Comparison of ENCODE assay signal across 8 mouse cellular contexts in the genomic region with DNA sequence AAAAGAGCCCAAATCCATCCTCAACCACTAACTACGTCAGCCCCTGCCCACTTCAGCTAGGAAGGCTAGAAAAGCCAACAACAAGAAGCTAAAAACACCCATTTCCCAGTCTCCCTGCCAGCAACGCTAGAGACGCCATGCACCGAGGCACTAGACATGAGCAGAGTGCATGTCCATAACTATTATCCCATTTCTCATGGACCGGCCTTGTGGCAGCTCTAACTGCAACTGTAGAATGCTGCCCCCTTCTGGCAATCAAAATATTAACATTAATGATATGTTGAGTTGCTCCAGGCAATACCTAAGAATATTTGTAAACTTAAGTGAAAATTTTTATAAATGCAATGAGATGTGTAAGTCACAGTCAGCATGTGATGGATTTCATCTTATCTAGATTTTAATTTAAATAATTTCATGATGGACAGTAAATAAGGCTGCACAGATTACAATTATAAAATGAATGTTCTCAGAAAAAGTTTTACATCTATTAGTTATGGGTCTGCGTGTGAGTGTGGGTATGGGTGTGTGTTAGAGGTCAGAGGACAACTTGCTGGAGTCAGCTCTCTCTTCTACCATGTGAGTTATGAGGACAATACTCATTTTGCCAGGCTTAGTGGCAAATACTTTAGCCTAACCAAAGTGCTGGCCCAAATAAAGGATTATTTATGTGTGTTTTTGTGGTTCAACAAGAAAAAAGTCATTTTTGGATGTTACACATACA.
A peak's percentile ranks its signal among the peaks of the same experiment; 100 is the strongest.
DNase-seq lines count a peak whose midpoint lies in the region; ATAC-seq and TF ChIP-seq lines count a peak whose summit lies in the region.

No protein-coding gene starts in this region.

- no peaks in the 10 kb centered on the region for H3K9me3 ChIP-seq in midbrain, postnatal 0 days (ENCODE audit: low read length)

- H3K27ac ChIP-seq in thymus, adult 2 months (ENCODE audit: control insufficient read depth, insufficient read depth, low read length): no peak overlapping the region
- H3K27ac ChIP-seq in midbrain, postnatal 0 days (ENCODE audit: low read depth, low read length): no peak overlapping the region

- DNase-seq in frontal cortex, postnatal 10 days (ENCODE audit: low spot score in 2 of 2): no peak
- DNase-seq in thymus, adult 2 months: peak; percentile 11
- no peak for DNase-seq in thymus, adult 18-20 months
- DNase-seq in cerebellum, postnatal 10 days: peak; percentile 74 to 93
- peak; percentile 14 to 58 for DNase-seq in heart, postnatal 14 days
- DNase-seq in layer of hippocampus, postnatal 10 days (ENCODE audit: low spot score in 2 of 2): peak; percentile 26 to 54
- peak; percentile 81 for DNase-seq in midbrain, postnatal 0 days (ENCODE audit: low spot score)

- no peaks in the 10 kb centered on the region for H3K36me3 ChIP-seq in thymus, adult 2 months (ENCODE audit: control insufficient read depth, insufficient read depth, low read length)
- no peaks in the 10 kb centered on the region for H3K36me3 ChIP-seq in midbrain, postnatal 0 days (ENCODE audit: insufficient read depth, low read length)

- H3K4me1 ChIP-seq in thymus, adult 2 months (replicated peaks; ENCODE audit: control insufficient read depth, insufficient read depth, low read length): no peaks in the 10 kb centered on the region
- no peaks in the 10 kb centered on the region for H3K4me1 ChIP-seq in midbrain, postnatal 0 days (ENCODE audit: insufficient read depth, low read length)

- no peak for TF ChIP-seq POLR2A in thymus, adult 2 months (IDR thresholded peaks at IDR 0.05; ENCODE audit: control insufficient read depth, extremely low read depth, insufficient read depth, low read length, poor library complexity)

- intact Hi-C loops in heart, postnatal 14 days (cut with DNase I): loop anchor here (2.0 kb wide), 2 partner anchors 33 to 103 kb away; no protein-coding TSS in a partner anchor

- H3K27me3 ChIP-seq in thymus, adult 2 months (ENCODE audit: control insufficient read depth, insufficient read depth, low read length): no peaks in the 10 kb centered on the region
- H3K27me3 ChIP-seq in midbrain, postnatal 0 days (ENCODE audit: insufficient read depth, low read length): no peaks in the 10 kb centered on the region

- no peak overlapping the region for H3K9ac ChIP-seq in midbrain, postnatal 0 days (replicated peaks; ENCODE audit: low read length, poor library complexity, severe bottlenecking)

- 82% methylated on average over 6 of the region's 6 CpGs for WGBS in thymus, adult 2 months
- whole genome bisulfite sequencing in midbrain, postnatal 0 days: 60% methylated on average over 6 of the region's 6 CpGs

- H3K4me3 ChIP-seq in thymus, adult 2 months (ENCODE audit: control insufficient read depth, insufficient read depth, low read length): no peak overlapping the region
- no peak overlapping the region for H3K4me3 ChIP-seq in midbrain, postnatal 0 days (ENCODE audit: low read depth, low read length)

- ATAC-seq in frontal cortex, adult (ENCODE audit: low TSS enrichment): peak; percentile 95
- ATAC-seq in midbrain, postnatal 0 days (ENCODE audit: low FRiP score): no peak; the same call in 1 of the 2 replicates

- H3K4me2 ChIP-seq in midbrain, postnatal 0 days (ENCODE audit: low read depth, low read length, poor library complexity, severe bottlenecking): no peak overlapping the region

- no peak for TF ChIP-seq CTCF in thymus, adult 2 months (IDR thresholded peaks at IDR 0.05; ENCODE audit: borderline replicate concordance, control insufficient read depth, extremely low read depth, insufficient read depth, low read length, poor library complexity)
- peak; percentile 77 for TF ChIP-seq CTCF in midbrain, postnatal 0 days (IDR thresholded peaks at IDR 0.05)

Comparison
In these comparisons a context has a peak if more than half of its experiments do, and no peak if none do; other contexts are left out.
1. DNase-seq: peak in thymus, adult 2 months (single experiment), cerebellum, postnatal 10 days (2 of 2), heart, postnatal 14 days (2 of 2), layer of hippocampus, postnatal 10 days (2 of 2) and midbrain, postnatal 0 days (single experiment); none in frontal cortex, postnatal 10 days (0 of 2) and thymus, adult 18-20 months (0 of 2).